Mouse (Mus musculus) brown adipose tissue, adult 24 weeks (tissue): Measurements from ENCODE around the gene Emid1. TPM values are rescaled to one million over a fixed set of nuclear protein-coding genes. Genes with fewer than 3 reads are reported as not detected.

Source experiments
- H3K27ac ChIP-seq: fragments of 200-500 bp; replicated peaks from 2 replicates; pipeline ENCODE4 v1.5.1; 2012; ENCODE audit warnings: low read depth, mild to moderate bottlenecking, low read length
- H3K4me1 ChIP-seq: fragments of 200-500 bp; 2 replicates; pipeline ENCODE4 v1.6.1; 2012; ENCODE audit warnings: low read length, mixed read lengths; ENCODE audit not compliant: control insufficient read depth, insufficient read depth, insufficient read length
- H3K4me3 ChIP-seq: fragments of 200-500 bp; 2 replicates; pipeline ENCODE4 v1.5.1; 2012; ENCODE audit warnings: low read depth, mild to moderate bottlenecking, low read length, moderate library complexity; ENCODE audit not compliant: insufficient read depth
- polyA plus RNA-seq: library from polyadenylated mRNA; stranded (reverse); fragments of >200 nt; gene quantifications from 2 replicates; pipeline ENCODE4 v1.2.4, GENCODE M21; 2012; ENCODE audit not compliant: missing spikeins, insufficient read depth, insufficient read length

Emid1 gene
- 0.92 TPM in 1 of 2 replicates, not detected in the other for polyA plus RNA-seq

- Histone ChIP-seq H3K4me3 (peak within 1 kb of the TSS; percentile 37), H3K4me1 (peaks cover 3% of the 10 kb centered on the region; the same call in 1 of the 2 replicates), H3K27ac (no peak within 1 kb of the TSS)
These were observed at the start of gene Emid1 for GRCm38 (mm10) chr11:5151680-5152337. Gene Emid1 (minus strand): TSS chr11:5152257.

GRCm38 (mm10) chr11:5199879-5200278 lies 47.8 kb upstream of the Emid1 start:
- Histone ChIP-seq H3K4me1 (no peaks in the 10 kb centered on the region), H3K27ac (no peak overlapping the region), H3K4me3 (no peak overlapping the region)

DNA sequence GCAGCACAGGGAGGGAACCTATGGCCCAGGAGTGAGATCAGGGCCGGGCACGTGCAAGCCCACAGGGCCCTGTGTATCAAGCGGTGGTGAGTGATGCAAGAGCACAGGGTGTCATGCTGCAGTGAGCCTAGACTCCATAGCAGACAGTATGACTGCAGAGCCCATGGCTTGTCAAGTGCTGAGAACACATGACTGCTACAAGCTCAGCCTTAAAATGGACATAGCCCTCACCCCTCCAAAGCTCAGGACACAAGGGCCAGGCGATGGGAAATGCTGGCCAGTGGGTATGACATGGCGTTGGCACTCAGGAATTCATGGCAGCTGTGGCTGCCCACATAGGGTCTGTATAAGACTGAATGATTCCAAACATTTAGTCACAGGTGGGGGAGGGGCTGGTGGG lies 45.0 kb upstream of the Emid1 start:
- Histone ChIP-seq H3K4me3 (no peak overlapping the region), H3K27ac (no peak overlapping the region), H3K4me1 (peaks cover 7% of the 10 kb centered on the region; the same call in 1 of the 2 replicates)

GRCm38 (mm10) chr11:5196583-5196982 lies 44.5 kb upstream of the Emid1 start:
- Histone ChIP-seq H3K27ac (no peak overlapping the region), H3K4me1 (peaks cover 7% of the 10 kb centered on the region; the same call in 1 of the 2 replicates), H3K4me3 (no peak overlapping the region)

- Histone ChIP-seq H3K27ac (no peak overlapping the region), H3K4me3 (no peak overlapping the region), H3K4me1 (peaks cover 12% of the 10 kb centered on the region)
These were observed 41.5 kb upstream of the Emid1 start for GRCm38 (mm10) chr11:5193576-5193881.

GRCm38 (mm10) chr11:5192840-5193575 lies 41.0 kb upstream of the Emid1 start:
- Histone ChIP-seq H3K4me1 (peaks cover 12% of the 10 kb centered on the region), H3K27ac (no peak overlapping the region), H3K4me3 (no peak overlapping the region)

DNA sequence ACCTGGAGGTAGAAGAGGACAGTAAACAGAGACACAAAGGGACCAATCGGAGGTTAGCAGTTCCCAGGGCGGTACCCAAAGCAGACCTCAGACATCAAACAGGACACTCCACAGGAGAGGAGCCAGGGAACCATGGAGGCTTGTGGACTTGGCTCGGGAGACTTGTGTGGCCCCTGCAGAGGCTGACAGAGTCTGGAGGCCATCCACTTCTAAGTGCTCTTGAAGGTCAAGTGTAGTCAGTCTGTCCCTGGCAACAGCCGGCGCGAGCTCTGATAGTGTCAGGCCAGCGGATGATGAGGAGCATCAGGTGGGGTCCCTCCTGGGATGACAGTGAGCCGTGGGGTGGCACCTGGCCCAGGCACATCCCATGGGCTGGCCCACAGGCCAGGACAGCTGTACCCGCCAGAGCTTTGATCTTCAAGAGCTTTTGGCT lies 40.0 kb upstream of the Emid1 start:
- no peak overlapping the region for H3K4me3 ChIP-seq
- H3K27ac ChIP-seq, result no peak overlapping the region
- peaks cover 12% of the 10 kb centered on the region for H3K4me1 ChIP-seq

GRCm38 (mm10) chr11:5189239-5189933 lies 37.3 kb upstream of the Emid1 start:
- H3K4me1 ChIP-seq, result peaks cover 12% of the 10 kb centered on the region
- H3K27ac ChIP-seq, result no peak overlapping the region
- H3K4me3 ChIP-seq, result no peak overlapping the region

GRCm38 (mm10) chr11:5188170-5188569 lies 36.1 kb upstream of the Emid1 start:
- H3K4me1 ChIP-seq, result peaks cover 7% of the 10 kb centered on the region
- no peak overlapping the region for H3K27ac ChIP-seq
- H3K4me3 ChIP-seq, result no peak overlapping the region

GRCm38 (mm10) chr11:5184832-5185231 lies 32.8 kb upstream of the Emid1 start:
- H3K4me3 ChIP-seq, result no peak overlapping the region
- H3K4me1 ChIP-seq, result peaks cover 5% of the 10 kb centered on the region; the same call in 1 of the 2 replicates
- H3K27ac ChIP-seq, result no peak overlapping the region

- peaks cover 4% of the 10 kb centered on the region; the same call in 1 of the 2 replicates for H3K4me1 ChIP-seq
- H3K27ac ChIP-seq, result no peak overlapping the region
- no peak overlapping the region for H3K4me3 ChIP-seq
These were observed 32.2 kb upstream of the Emid1 start for GRCm38 (mm10) chr11:5184250-5184649.

- Histone ChIP-seq H3K4me1 (no peaks in the 10 kb centered on the region), H3K27ac (no peak overlapping the region), H3K4me3 (no peak overlapping the region)
These were observed 30.8 kb upstream of the Emid1 start for GRCm38 (mm10) chr11:5182870-5183269.

GRCm38 (mm10) chr11:5181850-5182404 lies 29.9 kb upstream of the Emid1 start:
- Histone ChIP-seq H3K4me1 (no peaks in the 10 kb centered on the region), H3K4me3 (no peak overlapping the region), H3K27ac (no peak overlapping the region)

DNA sequence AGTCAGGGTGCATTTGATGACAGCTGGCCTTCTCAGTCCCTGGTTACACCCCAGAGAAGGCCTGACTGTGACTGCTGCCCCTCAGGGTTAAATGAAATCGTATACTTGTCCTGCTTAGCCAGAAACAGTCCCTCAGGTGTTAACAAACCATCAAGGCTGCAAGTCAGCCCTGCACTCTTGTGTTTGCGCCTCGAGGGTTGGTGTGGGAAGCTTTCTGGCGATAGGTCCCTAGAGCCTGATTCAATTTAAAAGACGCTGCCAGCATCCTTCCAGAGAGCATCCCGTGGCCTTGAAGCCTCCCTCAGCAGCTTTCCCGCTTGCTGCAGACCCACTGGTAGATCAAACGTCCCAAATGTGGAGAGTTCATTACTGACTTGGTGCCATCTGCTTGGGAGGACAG lies 27.3 kb upstream of the Emid1 start:
- no peak overlapping the region for H3K27ac ChIP-seq
- H3K4me3 ChIP-seq, result no peak overlapping the region
- H3K4me1 ChIP-seq, result no peaks in the 10 kb centered on the region

DNA sequence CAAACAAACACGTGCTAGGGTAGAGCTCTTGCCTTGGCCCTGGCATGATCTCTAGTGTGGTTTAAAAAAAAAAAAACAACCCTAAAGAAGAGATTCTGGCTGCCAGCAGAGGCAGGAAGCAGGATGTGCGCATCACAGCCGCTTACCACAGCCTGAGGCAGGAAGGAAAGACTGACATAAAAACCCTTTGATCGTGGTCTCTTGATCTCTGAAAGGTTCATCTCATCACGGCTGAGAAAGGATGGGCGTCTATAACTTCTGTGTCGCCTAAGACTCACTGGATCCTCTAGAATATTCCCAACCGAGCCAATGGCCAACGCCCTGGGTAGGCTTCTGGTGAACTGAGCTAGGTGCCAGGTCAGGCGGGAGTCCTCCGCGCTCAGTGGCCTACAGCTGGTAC lies 25.1 kb upstream of the Emid1 start:
- H3K27ac ChIP-seq, result no peak overlapping the region
- no peak overlapping the region for H3K4me3 ChIP-seq
- H3K4me1 ChIP-seq, result no peaks in the 10 kb centered on the region
